In genomic region chr1:89078240-89078639, GRCm38 (mm10) we compare ENCODE assay signal across 21 mouse cellular contexts. TPM values are rescaled to one million over a fixed set of nuclear protein-coding genes. Genes with fewer than 3 reads are reported as not detected.
DNase-seq lines count a peak whose midpoint lies in the region; ATAC-seq and TF ChIP-seq lines count a peak whose summit lies in the region.
"Had no signal": no experiment of that assay in that cellular context is flagged by ENCODE, and none has a peak within 500 bp of the region (broad histone marks: within the 10 kb centered on the region; RNA-seq: fewer than 3 reads in every experiment).

No protein-coding gene starts in this region.

- H3K4me1 ChIP-seq in heart, embryonic 12.5 days (replicated peaks) = peaks cover 85% of the 10 kb centered on the region
- H3K4me1 ChIP-seq in heart, embryonic 10.5 days = peaks cover 88% of the 10 kb centered on the region
- peaks cover 77% of the 10 kb centered on the region for H3K4me1 ChIP-seq in heart, embryonic 16.5 days (ENCODE audit: control insufficient read depth, insufficient read depth, low read length)
- H3K4me1 ChIP-seq in lung, embryonic 16.5 days (replicated peaks; ENCODE audit: control insufficient read depth, insufficient read depth, low read length) = peaks cover 41% of the 10 kb centered on the region
- H3K4me1 ChIP-seq in small intestine, adult 2 months (ENCODE audit: control insufficient read depth, insufficient read depth, insufficient read length, low read length) = peaks cover 24% of the 10 kb centered on the region; the same call in 1 of the 2 replicates

- no peaks in the 10 kb centered on the region for H3K9me3 ChIP-seq in heart, embryonic 12.5 days (replicated peaks)
- no peaks in the 10 kb centered on the region for H3K9me3 ChIP-seq in heart, embryonic 10.5 days
- H3K9me3 ChIP-seq in heart, embryonic 16.5 days (replicated peaks; ENCODE audit: control insufficient read depth, low read length) = no peaks in the 10 kb centered on the region
- H3K9me3 ChIP-seq in lung, embryonic 16.5 days (ENCODE audit: control insufficient read depth, low read length) = no peaks in the 10 kb centered on the region
- H3K9me3 ChIP-seq: embryonic facial prominence, embryonic 13.5 days; forebrain, embryonic 12.5 days; hindbrain, embryonic 10.5 days; intestine, embryonic 15.5 days had no signal

- H3K4me3 ChIP-seq in heart, embryonic 12.5 days = no peak overlapping the region
- H3K4me3 ChIP-seq in heart, embryonic 10.5 days = no peak overlapping the region
- H3K4me3 ChIP-seq in heart, embryonic 16.5 days (ENCODE audit: low read length) = no peak overlapping the region
- H3K4me3 ChIP-seq in lung, embryonic 16.5 days (ENCODE audit: low read length) = no peak overlapping the region
- H3K4me3 ChIP-seq in small intestine, adult 2 months (ENCODE audit: low read depth, low read length) = no peak overlapping the region
- H3K4me3 ChIP-seq: embryonic facial prominence, embryonic 13.5 days; forebrain, embryonic 12.5 days; gastrocnemius, adult 2 months; hindbrain, embryonic 10.5 days; intestine, embryonic 15.5 days had no signal

- H3K9ac ChIP-seq in heart, embryonic 12.5 days = no peak overlapping the region
- H3K9ac ChIP-seq in heart, embryonic 16.5 days (ENCODE audit: low read length) = no peak overlapping the region
- H3K9ac ChIP-seq in lung, embryonic 16.5 days (ENCODE audit: low read length) = no peak overlapping the region
- H3K9ac ChIP-seq: embryonic facial prominence, embryonic 13.5 days; forebrain, embryonic 12.5 days; hindbrain, embryonic 14.5 days; intestine, embryonic 15.5 days had no signal

- TF ChIP-seq POLR2A in small intestine, adult 2 months (IDR thresholded peaks at IDR 0.05; ENCODE audit: low read depth, low read length) = no peak

- H3K36me3 ChIP-seq in heart, embryonic 12.5 days = no peaks in the 10 kb centered on the region
- H3K36me3 ChIP-seq in heart, embryonic 10.5 days = peaks cover 1% of the 10 kb centered on the region; the same call in 1 of the 2 replicates
- no peaks in the 10 kb centered on the region for H3K36me3 ChIP-seq in heart, embryonic 16.5 days (ENCODE audit: control insufficient read depth, insufficient read depth)
- no peaks in the 10 kb centered on the region for H3K36me3 ChIP-seq in lung, embryonic 16.5 days (ENCODE audit: control insufficient read depth, insufficient read depth, low read length)
- H3K36me3 ChIP-seq in small intestine, adult 2 months (ENCODE audit: control insufficient read depth, insufficient read depth, low read length) = no peaks in the 10 kb centered on the region
- H3K36me3 ChIP-seq: embryonic facial prominence, embryonic 13.5 days; forebrain, embryonic 12.5 days; hindbrain, embryonic 10.5 days; intestine, embryonic 15.5 days had no signal

- H3K27ac ChIP-seq in heart, embryonic 12.5 days (ENCODE audit: poor library complexity, severe bottlenecking) = 0 out of 2 replicates have a peak overlapping the region, but pooled peaks have one; percentile 25
- H3K27ac ChIP-seq in heart, embryonic 10.5 days = no peak overlapping the region; the same call in 1 of the 2 replicates
- peak overlapping the region; percentile 58; the same call in 1 of the 2 replicates for H3K27ac ChIP-seq in heart, embryonic 16.5 days (ENCODE audit: low read length)
- H3K27ac ChIP-seq in lung, embryonic 16.5 days (ENCODE audit: low read length) = peak overlapping the region; percentile 14; the same call in 1 of the 2 replicates
- H3K27ac ChIP-seq in small intestine, adult 2 months (ENCODE audit: insufficient read depth, low read depth, low read length) = peak overlapping the region; percentile 32
- H3K27ac ChIP-seq: embryonic facial prominence, embryonic 13.5 days; forebrain, embryonic 12.5 days; gastrocnemius, adult 2 months; hindbrain, embryonic 14.5 days; intestine, embryonic 15.5 days had no signal

- TF ChIP-seq CTCF in small intestine, adult 2 months (IDR thresholded peaks at IDR 0.05; ENCODE audit: extremely low read depth, insufficient read length, insufficient replicate concordance, low read depth, low read length) = no peak

- H3K27me3 ChIP-seq in heart, embryonic 12.5 days (replicated peaks) = no peaks in the 10 kb centered on the region
- no peaks in the 10 kb centered on the region for H3K27me3 ChIP-seq in heart, embryonic 10.5 days (ENCODE audit: insufficient read depth, poor library complexity, severe bottlenecking)
- H3K27me3 ChIP-seq in heart, embryonic 16.5 days (ENCODE audit: control insufficient read depth, insufficient read depth, low read length) = no peaks in the 10 kb centered on the region
- no peaks in the 10 kb centered on the region for H3K27me3 ChIP-seq in lung, embryonic 16.5 days (ENCODE audit: control insufficient read depth, insufficient read depth, low read depth, low read length)
- no peaks in the 10 kb centered on the region for H3K27me3 ChIP-seq in small intestine, adult 2 months (ENCODE audit: control insufficient read depth, insufficient read depth, low read length)
- H3K27me3 ChIP-seq: CH12.LX; embryonic facial prominence, embryonic 13.5 days; forebrain, embryonic 12.5 days; intestine, embryonic 15.5 days had no signal

- WGBS in heart, embryonic 12.5 days = 65% methylated on average over 2 of the region's 2 CpGs
- 63% methylated on average over 2 of the region's 2 CpGs for whole genome bisulfite sequencing in heart, embryonic 10.5 days
- 66% methylated on average over 2 of the region's 2 CpGs for WGBS in heart, embryonic 16.5 days
- WGBS in lung, embryonic 16.5 days = 69% methylated on average over 2 of the region's 2 CpGs
- 51% methylated on average over 2 of the region's 2 CpGs for WGBS in small intestine, adult 2 months

- ATAC-seq in heart, embryonic 12.5 days (ENCODE audit: insufficient number of reproducible peaks, low FRiP score) = no peak
- ATAC-seq in heart, embryonic 16.5 days (replicated peaks; ENCODE audit: extremely low read depth, insufficient read depth, low FRiP score) = 0 out of 2 replicates have a peak, but pooled peaks have one; percentile 45
- ATAC-seq in lung, embryonic 16.5 days (ENCODE audit: low read depth) = no peak
- ATAC-seq: intestine, embryonic 15.5 days had no signal

- no peak for DNase-seq in heart, embryonic 10.5 days (ENCODE audit: low spot score)
- DNase-seq in heart, adult 8-10 months (ENCODE audit: low spot score) = no peak
- no peak for DNase-seq in lung, postnatal 4 days
- DNase-seq: adrenal gland, adult 2 months; adrenal gland, postnatal 25 days; cerebellum, adult 18-20 months; cerebellum, adult 9-11 months; cerebellum, postnatal 36 days; gastrocnemius, adult 2 months; gastrocnemius, postnatal 25 days; kidney, adult 2 months had no signal

- no peak overlapping the region for H3K4me2 ChIP-seq in heart, embryonic 12.5 days
- H3K4me2 ChIP-seq in heart, embryonic 16.5 days (ENCODE audit: low read depth, low read length) = peak overlapping the region; percentile 12; the same call in 1 of the 2 replicates
- H3K4me2 ChIP-seq in lung, embryonic 16.5 days (ENCODE audit: low read depth, low read length) = no peak overlapping the region
- H3K4me2 ChIP-seq: embryonic facial prominence, embryonic 13.5 days; forebrain, embryonic 12.5 days; hindbrain, embryonic 14.5 days; intestine, embryonic 15.5 days had no signal

RNA-seq across cellular contexts. Expression of gene Sh3bp4, which starts 8.0 kb away (rescaled TPM):
- polyA plus RNA-seq in heart, embryonic 12.5 days (2016; fragmentation: Nextera tagmentation; extraction: Ambion mirVana) = 25.8 and 28.1 TPM in 2 replicates
- 23.4 and 28.3 TPM in 2 replicates for polyA plus RNA-seq in heart, embryonic 10.5 days (2016; fragmentation: Nextera tagmentation; extraction: Ambion mirVana)
- polyA plus RNA-seq in heart, embryonic 16.5 days (2015; fragmentation: Nextera tagmentation; extraction: Ambion mirVana) = 19.2 and 25.0 TPM in 2 replicates
- total RNA-seq in heart, adult 8-10 months (2022) = 10 to 100 TPM in 2 of 4 experiments, 1 to 10 TPM in 2; 7.2 to 13.4 (median 9.7) TPM
- 26.4 and 27.8 TPM in 2 replicates for polyA plus RNA-seq in lung, embryonic 16.5 days (2015; fragmentation: Nextera tagmentation; extraction: Ambion mirVana)
- polyA plus RNA-seq in small intestine, adult 2 months (2012; rRNA removed) = 4.2 and 5.5 TPM in 2 replicates
- total RNA-seq: CH12.LX had no signal
